Mouse (Mus musculus): ENCODE data around the gene Galntl6.

The Galntl6 gene

GRCm38 (mm10) chr8:58912196-58912839, at the start of gene Galntl6:
Galntl6 (minus strand) TSS chr8:58912640.
- DNase-seq: peak; percentile 59

- no peak for DNase-seq
Measured at GRCm38 (mm10) chr8:58957195-58957739, 44.8 kb upstream of the Galntl6 start.

GRCm38 (mm10) chr8:58943773-58944172, 31.3 kb upstream of the Galntl6 start:
- DNase-seq: no peak

GRCm38 (mm10) chr8:58931066-58931465, 18.6 kb upstream of the Galntl6 start:
- DNase-seq: no peak

- no peak for DNase-seq
Measured at GRCm38 (mm10) chr8:58915142-58915541, 2.7 kb upstream of the Galntl6 start.

- no peak for DNase-seq
Measured at GRCm38 (mm10) chr8:58913640-58913968, 1.2 kb upstream of the Galntl6 start.

GRCm38 (mm10) chr8:58912840-58913639, 600 bp upstream of the Galntl6 start:
- peak; percentile 27 for DNase-seq

GRCm38 (mm10) chr8:58911677-58912076, 763 bp downstream of the Galntl6 start, which contains the start of gene BC030500:
BC030500 (plus strand) TSS chr8:58911755.
- no peak for DNase-seq

GRCm38 (mm10) chr8:58904465-58904864, 8.0 kb downstream of the Galntl6 start:
- DNase-seq: no peak

- no peak for DNase-seq
Measured at GRCm38 (mm10) chr8:58895960-58896359, 16.5 kb downstream of the Galntl6 start.

- no peak for DNase-seq
Measured at GRCm38 (mm10) chr8:58890591-58890990, 21.8 kb downstream of the Galntl6 start.

- peak; percentile 68 for DNase-seq
Measured at GRCm38 (mm10) chr8:58886405-58886804, 26.0 kb downstream of the Galntl6 start.

- no peak for DNase-seq
Measured at GRCm38 (mm10) chr8:58824347-58824746, 88.1 kb downstream of the Galntl6 start.

GRCm38 (mm10) chr8:58805190-58805589, 107.2 kb downstream of the Galntl6 start:
- DNase-seq: no peak

GRCm38 (mm10) chr8:58801847-58802246, 110.6 kb downstream of the Galntl6 start:
- DNase-seq: no peak

GRCm38 (mm10) chr8:58753769-58754168, 158.7 kb downstream of the Galntl6 start:
- no peak for DNase-seq

GRCm38 (mm10) chr8:58737963-58738362, 174.5 kb downstream of the Galntl6 start:
- no peak for DNase-seq

GRCm38 (mm10) chr8:58691761-58692160, 220.7 kb downstream of the Galntl6 start:
- DNase-seq: no peak

- peak; percentile 3 for DNase-seq
Measured at GRCm38 (mm10) chr8:58677847-58678450, 234.5 kb downstream of the Galntl6 start.

- no peak for DNase-seq
Measured at GRCm38 (mm10) chr8:58669075-58669474, 243.4 kb downstream of the Galntl6 start.

GRCm38 (mm10) chr8:58660019-58660418, 252.4 kb downstream of the Galntl6 start:
- DNase-seq: peak; percentile 10

- DNase-seq: no peak
Measured at GRCm38 (mm10) chr8:58655631-58656030, 256.8 kb downstream of the Galntl6 start.

GRCm38 (mm10) chr8:58606451-58606850, 306.0 kb downstream of the Galntl6 start:
- no peak for DNase-seq

- DNase-seq: no peak
Measured at GRCm38 (mm10) chr8:58604751-58605150, 307.7 kb downstream of the Galntl6 start.
